Mouse (Mus musculus) bone marrow, adult 2 months (tissue): ENCODE results near the gene Rai14. TPM values are rescaled to one million over a fixed set of nuclear protein-coding genes. Genes with fewer than 3 reads are reported as not detected.

Experiments used
- H3K27ac ChIP-seq: fragments of 200-500 bp; 2 replicates; pipeline ENCODE4 v1.5.1; 2012; ENCODE audit warnings: low read depth, mild to moderate bottlenecking, control low read depth, inconsistent platforms, low read length; ENCODE audit not compliant: control insufficient read depth, poor library complexity, insufficient read depth
- H3K4me1 ChIP-seq: fragments of 200-500 bp; 2 replicates; pipeline ENCODE4 v1.6.1; 2011; ENCODE audit warnings: low read length; ENCODE audit not compliant: control insufficient read depth, insufficient read depth
- H3K4me3 ChIP-seq: fragments of 200-500 bp; replicated peaks from 2 replicates; pipeline ENCODE3; 2011; ENCODE audit warnings: mild to moderate bottlenecking, low read depth, low read length, control low read depth; ENCODE audit not compliant: control insufficient read depth
- CTCF ChIP-seq: fragments of 200-500 bp; IDR thresholded peaks from 2 replicates; pipeline ENCODE4 v1.5.1; 2011; ENCODE audit warnings: low read length, control low read depth; ENCODE audit not compliant: control insufficient read depth, insufficient read depth
- POLR2A ChIP-seq: fragments of 200-500 bp; IDR thresholded peaks from 2 replicates; pipeline ENCODE4 v1.6.1; 2011; ENCODE audit warnings: low read depth, mild to moderate bottlenecking, control low read depth, low read length, borderline replicate concordance; ENCODE audit not compliant: control insufficient read depth
- WGBS: fragments of 180-500 bp; shearing (Covaris S2); methylation state at CpG from one replicate; pipeline ENCODE4 v1.1.7; 2018; 5-methylcytosine and 5-hydroxymethylcytosine counted together
- polyA plus RNA-seq: library from polyadenylated mRNA; stranded (reverse); fragments of >200 nt; gene quantifications from 2 replicates; pipeline ENCODE4 v1.2.4, GENCODE M21; 2011; ENCODE audit warnings: low replicate concordance; ENCODE audit not compliant: missing spikeins, insufficient read depth, insufficient read length

Gene Rai14
- polyA plus RNA-seq, 1 experiment: 11.1 TPM

GRCm38 (mm10) chr15:10525896-10526295 is 188.5 kb downstream of the Rai14 start:
- Histone ChIP-seq H3K4me1 (no peaks in the 10 kb centered on the region), H3K27ac (no peak overlapping the region), H3K4me3 (no peak overlapping the region)
- TF ChIP-seq POLR2A (no peak), CTCF (no peak)
- 61% methylated on average over 1 of the region's 1 CpGs for WGBS

Other genes starting within 250 kb of the Rai14 start
- 20.1 and 21.6 TPM in 2 replicates for gene Dnajc21, start 244.1 kb downstream of the Rai14 start, polyA plus RNA-seq
- gene Brix1, start 228.7 kb downstream of the Rai14 start, polyA plus RNA-seq: 15.1 and 45.1 TPM in 2 replicates
- gene Rad1, start 228.6 kb downstream of the Rai14 start, polyA plus RNA-seq: 8.7 and 10.5 TPM in 2 replicates
- gene Ttc23l, start 156.0 kb downstream of the Rai14 start, polyA plus RNA-seq: not detected in 2 replicates
- gene C1qtnf3, start 237.7 kb upstream of the Rai14 start, polyA plus RNA-seq: 0.65 TPM in 1 of 2 replicates, not detected in the other